Mouse (Mus musculus): ENCODE measurements around the gene Oprl1. TPM values are rescaled to one million over a fixed set of nuclear protein-coding genes. Genes with fewer than 3 reads are reported as not detected.

Gene Oprl1
- polyA plus RNA-seq, 1 experiment from 2014 or later: 0.54 TPM

GRCm38 (mm10) chr2:181727659-181728262 lies 12.9 kb downstream of the Oprl1 start:
- H3K4me1 ChIP-seq: no peaks in the 10 kb centered on the region
- no peak overlapping the region for H3K9ac ChIP-seq
- H3K4me2 ChIP-seq: no peak overlapping the region
- H3K27ac ChIP-seq: no peak overlapping the region
- no peaks in the 10 kb centered on the region for H3K27me3 ChIP-seq
- 0 out of 2 replicates have a peak, but pooled peaks have one; percentile 37 for ATAC-seq (ENCODE audit: insufficient number of reproducible peaks, low FRiP score, low TSS enrichment, low read depth)
- WGBS: 41% methylated on average over 9 of the region's 9 CpGs
- no peak overlapping the region for H3K4me3 ChIP-seq
- H3K9me3 ChIP-seq: no peaks in the 10 kb centered on the region
- no peaks in the 10 kb centered on the region for H3K36me3 ChIP-seq

GRCm38 (mm10) chr2:181730051-181730450 lies 15.2 kb downstream of the Oprl1 start:
- no peak for ATAC-seq (ENCODE audit: insufficient number of reproducible peaks, low FRiP score, low TSS enrichment, low read depth)

GRCm38 (mm10) chr2:181752626-181753025 lies 37.8 kb downstream of the Oprl1 start:
- H3K27me3 ChIP-seq: no peaks in the 10 kb centered on the region
- H3K9ac ChIP-seq: no peak overlapping the region
- no peak overlapping the region for H3K4me2 ChIP-seq
- no peaks in the 10 kb centered on the region for H3K9me3 ChIP-seq
- ATAC-seq (ENCODE audit: insufficient number of reproducible peaks, low FRiP score, low TSS enrichment, low read depth): no peak
- no peaks in the 10 kb centered on the region for H3K36me3 ChIP-seq
- H3K27ac ChIP-seq: no peak overlapping the region
- no peaks in the 10 kb centered on the region for H3K4me1 ChIP-seq
- 78% methylated on average over 1 of the region's 1 CpGs for WGBS
- no peak overlapping the region for H3K4me3 ChIP-seq

More at GRCm38 (mm10) chr2:181730051-181730450, 15.2 kb downstream of the Oprl1 start:
- Histone ChIP-seq H3K4me2 (no peak overlapping the region), H3K9me3 (no peaks in the 10 kb centered on the region), H3K27ac (no peak overlapping the region), H3K4me1 (no peaks in the 10 kb centered on the region), H3K4me3 (no peak overlapping the region), H3K36me3 (no peaks in the 10 kb centered on the region), H3K9ac (no peak overlapping the region), H3K27me3 (no peaks in the 10 kb centered on the region)
- WGBS: 47% methylated on average over 3 of the region's 3 CpGs

GRCm38 (mm10) chr2:181758147-181758725 lies 43.4 kb downstream of the Oprl1 start:
- Histone ChIP-seq H3K4me1 (no peaks in the 10 kb centered on the region; the same call in 1 of the 2 replicates), H3K27ac (no peak overlapping the region), H3K36me3 (no peaks in the 10 kb centered on the region), H3K9me3 (no peaks in the 10 kb centered on the region), H3K4me3 (no peak overlapping the region), H3K9ac (no peak overlapping the region), H3K27me3 (0 out of 2 replicates have a peak, but pooled peaks cover 5% of the 10 kb centered on the region), H3K4me2 (no peak overlapping the region)
- no peak for ATAC-seq (ENCODE audit: insufficient number of reproducible peaks, low FRiP score, low TSS enrichment, low read depth)
- WGBS: 56% methylated on average over 2 of the region's 2 CpGs

GRCm38 (mm10) chr2:181759041-181759440 lies 44.2 kb downstream of the Oprl1 start:
- Histone ChIP-seq H3K4me1 (no peaks in the 10 kb centered on the region; the same call in 1 of the 2 replicates), H3K27me3 (0 out of 2 replicates have a peak, but pooled peaks cover 8% of the 10 kb centered on the region), H3K9me3 (no peaks in the 10 kb centered on the region), H3K4me3 (no peak overlapping the region), H3K27ac (no peak overlapping the region), H3K4me2 (no peak overlapping the region), H3K36me3 (no peaks in the 10 kb centered on the region), H3K9ac (no peak overlapping the region)
- 49% methylated on average over 4 of the region's 4 CpGs for WGBS
- ATAC-seq (ENCODE audit: insufficient number of reproducible peaks, low FRiP score, low TSS enrichment, low read depth): no peak

GRCm38 (mm10) chr2:181763006-181763830 lies 48.4 kb downstream of the Oprl1 start, which contains the start of gene Myt1:
TSS of gene Myt1 (plus strand) at chr2:181763332.
- no peak within 1 kb of the TSS for H3K4me2 ChIP-seq
- ATAC-seq (ENCODE audit: insufficient number of reproducible peaks, low FRiP score, low TSS enrichment, low read depth): peak; percentile 24; the same call in 1 of the 2 replicates

GRCm38 (mm10) chr2:181763886-181764527 lies 49.2 kb downstream of the Oprl1 start:
- H3K4me3 ChIP-seq: no peak overlapping the region
- H3K27me3 ChIP-seq: 0 out of 2 replicates have a peak, but pooled peaks cover 10% of the 10 kb centered on the region
- H3K27ac ChIP-seq: no peak overlapping the region
- H3K4me2 ChIP-seq: no peak overlapping the region
- WGBS: 25% methylated on average over 14 of the region's 14 CpGs
- no peak overlapping the region for H3K9ac ChIP-seq
- H3K4me1 ChIP-seq: no peaks in the 10 kb centered on the region; the same call in 1 of the 2 replicates
- no peaks in the 10 kb centered on the region for H3K9me3 ChIP-seq
- ATAC-seq (ENCODE audit: insufficient number of reproducible peaks, low FRiP score, low TSS enrichment, low read depth): no peak
- H3K36me3 ChIP-seq: no peaks in the 10 kb centered on the region

More at GRCm38 (mm10) chr2:181763006-181763830, 48.4 kb downstream of the Oprl1 start, which contains the start of gene Myt1:
- H3K4me3 ChIP-seq: no peak within 1 kb of the TSS
- H3K27ac ChIP-seq: no peak within 1 kb of the TSS
- H3K27me3 ChIP-seq: 0 out of 2 replicates have a peak, but pooled peaks cover 10% of the 10 kb centered on the region
- H3K9me3 ChIP-seq: no peaks in the 10 kb centered on the region
- no peak within 1 kb of the TSS for H3K9ac ChIP-seq
- H3K36me3 ChIP-seq: no peaks in the 10 kb centered on the region
- 49% methylated on average over 8 of the region's 8 CpGs for WGBS
- no peaks in the 10 kb centered on the region; the same call in 1 of the 2 replicates for H3K4me1 ChIP-seq

- 1% methylated on average over 10 of the region's 10 CpGs for WGBS
- H3K27me3 ChIP-seq: 0 out of 2 replicates have a peak, but pooled peaks cover 10% of the 10 kb centered on the region
- no peak overlapping the region for H3K4me3 ChIP-seq
- no peaks in the 10 kb centered on the region; the same call in 1 of the 2 replicates for H3K4me1 ChIP-seq
- H3K9ac ChIP-seq: no peak overlapping the region
- H3K9me3 ChIP-seq: no peaks in the 10 kb centered on the region
- H3K27ac ChIP-seq: no peak overlapping the region
- H3K4me2 ChIP-seq: no peak overlapping the region
- no peak for ATAC-seq (ENCODE audit: insufficient number of reproducible peaks, low FRiP score, low TSS enrichment, low read depth)
- no peaks in the 10 kb centered on the region for H3K36me3 ChIP-seq
These were observed 49.8 kb downstream of the Oprl1 start for GRCm38 (mm10) chr2:181764600-181764999.

- H3K4me3 ChIP-seq: no peak overlapping the region
- no peaks in the 10 kb centered on the region; the same call in 1 of the 2 replicates for H3K4me1 ChIP-seq
- 76% methylated on average over 4 of the region's 4 CpGs for WGBS
- H3K27ac ChIP-seq: no peak overlapping the region
- H3K36me3 ChIP-seq: no peaks in the 10 kb centered on the region
- ATAC-seq (ENCODE audit: insufficient number of reproducible peaks, low FRiP score, low TSS enrichment, low read depth): no peak
- no peak overlapping the region for H3K4me2 ChIP-seq
- H3K9me3 ChIP-seq: no peaks in the 10 kb centered on the region
- H3K9ac ChIP-seq: no peak overlapping the region
- H3K27me3 ChIP-seq: 0 out of 2 replicates have a peak, but pooled peaks cover 10% of the 10 kb centered on the region
These were observed 50.4 kb downstream of the Oprl1 start for GRCm38 (mm10) chr2:181765251-181765650.

- Histone ChIP-seq H3K36me3 (no peaks in the 10 kb centered on the region), H3K4me3 (no peak overlapping the region), H3K9ac (no peak overlapping the region), H3K27me3 (0 out of 2 replicates have a peak, but pooled peaks cover 10% of the 10 kb centered on the region), H3K9me3 (no peaks in the 10 kb centered on the region), H3K4me2 (no peak overlapping the region), H3K4me1 (no peaks in the 10 kb centered on the region; the same call in 1 of the 2 replicates), H3K27ac (no peak overlapping the region)
- WGBS: 40% methylated on average over 14 of the region's 14 CpGs
- ATAC-seq (ENCODE audit: insufficient number of reproducible peaks, low FRiP score, low TSS enrichment, low read depth): no peak
These were observed 52.1 kb downstream of the Oprl1 start for GRCm38 (mm10) chr2:181766672-181767557.

All from limb, embryonic 15.5 days (tissue).